Mouse (Mus musculus): ENCODE measurements around the gene Apba1.

Apba1 gene

DNA sequence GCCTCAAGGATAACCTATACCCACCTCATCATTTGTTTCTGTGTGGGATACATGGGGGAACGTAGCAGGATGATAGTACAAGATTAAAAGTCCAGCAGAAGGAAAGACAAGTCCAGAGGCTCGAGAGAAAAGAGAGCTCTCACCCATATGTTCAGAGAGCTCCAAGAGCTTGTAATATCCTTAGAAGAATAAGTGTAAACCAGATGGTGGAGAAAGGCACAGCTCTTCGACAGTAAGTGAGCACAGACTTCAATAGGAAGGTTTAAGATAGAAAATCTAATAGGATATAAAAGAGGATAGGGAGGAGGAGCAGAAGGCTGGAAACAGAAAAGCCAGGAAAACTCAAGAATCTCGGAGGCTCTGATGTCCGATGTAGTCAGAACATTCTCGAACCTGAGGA, 115.8 kb downstream of the Apba1 start:
- DNase-seq (ENCODE audit: low read depth, low spot score): peak; percentile 51

DNA sequence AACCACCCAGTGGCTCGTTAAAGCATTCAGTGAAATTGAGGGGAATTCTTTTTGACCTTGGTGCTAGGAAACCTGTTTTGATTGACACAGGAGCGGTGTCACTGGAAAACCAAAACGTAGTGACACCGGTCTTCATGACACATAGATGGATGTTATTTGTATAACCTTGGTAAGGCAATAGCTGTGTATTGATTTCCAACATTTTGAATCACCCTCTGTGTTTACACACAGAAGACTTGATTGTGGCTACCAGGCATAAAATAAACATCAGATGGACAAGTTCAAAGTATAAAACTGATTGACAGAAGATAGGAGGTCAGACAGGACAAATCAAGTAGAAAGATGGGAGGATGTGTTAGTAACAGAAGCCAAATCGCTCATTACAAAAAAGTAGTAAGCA, 117.1 kb downstream of the Apba1 start:
- DNase-seq (ENCODE audit: low read depth, low spot score): no peak

DNA sequence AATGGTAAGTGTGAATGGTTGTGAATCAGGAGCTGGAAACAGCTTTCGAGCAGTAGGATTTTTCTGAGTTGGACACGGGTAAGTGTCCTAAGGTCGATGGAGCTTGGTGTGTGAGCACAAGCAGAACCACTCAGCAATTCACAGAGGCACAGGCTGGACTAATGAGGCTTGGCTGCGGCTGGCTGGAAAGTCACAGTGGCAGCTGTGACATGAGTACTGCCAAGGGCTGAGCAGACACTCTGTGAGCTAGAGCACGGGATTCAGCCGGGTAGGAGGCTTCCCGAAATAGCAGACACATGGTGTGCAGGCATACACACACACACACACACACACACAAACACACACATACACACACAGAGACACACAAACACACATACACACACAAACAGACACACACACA, 121.2 kb downstream of the Apba1 start:
- peak; percentile 95 for DNase-seq (ENCODE audit: low read depth, low spot score)

DNA sequence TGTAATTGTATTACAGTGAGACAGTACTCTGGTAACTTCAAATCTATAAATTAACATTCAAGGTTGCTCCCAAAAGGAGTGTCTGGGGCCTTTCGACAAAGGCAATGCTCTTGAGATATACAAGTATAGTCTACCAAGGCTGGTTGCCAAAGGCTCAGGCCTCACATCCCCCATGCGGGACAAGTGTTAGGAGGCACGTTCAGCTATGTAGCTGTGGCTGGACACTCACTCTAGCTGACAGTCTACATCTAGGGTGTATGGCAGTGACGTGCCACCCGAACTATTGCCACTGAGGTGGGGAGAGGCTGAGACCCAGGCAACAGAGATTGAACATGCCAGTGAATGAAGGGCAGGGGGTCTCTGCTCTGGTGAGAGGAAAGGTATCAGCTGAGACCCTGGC, 127.5 kb downstream of the Apba1 start:
- DNase-seq (ENCODE audit: low read depth, low spot score): no peak

DNA sequence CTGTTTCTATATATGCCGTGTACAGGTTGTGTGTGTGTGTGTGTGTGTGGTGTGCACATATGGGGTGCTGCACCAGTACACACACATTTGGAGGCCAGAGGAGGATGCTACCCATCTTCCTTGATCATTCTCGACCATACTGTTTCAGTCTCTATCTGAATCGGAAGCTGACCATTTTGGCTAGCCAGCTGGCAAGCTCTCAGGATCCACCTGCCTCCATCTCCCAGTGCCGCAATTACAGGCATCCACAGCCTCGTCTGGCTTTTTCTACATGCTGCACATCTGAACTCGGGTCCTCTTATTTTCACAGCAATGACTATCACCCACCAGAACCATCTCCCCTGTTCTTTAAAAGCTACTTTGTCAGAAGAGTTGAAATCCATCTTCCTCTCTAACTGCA, 132.7 kb downstream of the Apba1 start:
- DNase-seq (ENCODE audit: low read depth, low spot score): peak; percentile 74

DNA sequence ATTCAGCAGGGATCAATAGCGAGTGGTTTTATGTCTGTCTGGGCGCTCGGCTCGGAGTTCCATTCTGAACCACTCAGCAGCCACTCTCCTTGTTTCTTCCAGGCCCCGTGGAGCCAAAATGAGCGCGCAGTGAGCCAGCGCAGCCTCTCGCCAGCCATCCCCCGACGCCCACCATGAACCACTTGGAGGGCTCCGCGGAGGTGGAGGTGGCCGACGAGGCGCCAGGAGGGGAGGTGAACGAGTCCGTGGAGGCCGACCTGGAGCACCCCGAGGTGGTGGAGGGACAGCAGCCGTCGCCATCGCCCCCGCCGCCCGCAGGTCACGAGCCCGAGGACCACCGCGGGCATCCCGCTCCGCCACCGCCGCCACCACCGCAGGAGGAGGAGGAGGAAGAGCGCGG, 133.9 kb downstream of the Apba1 start:
- no peak for DNase-seq (ENCODE audit: low read depth, low spot score)

DNA sequence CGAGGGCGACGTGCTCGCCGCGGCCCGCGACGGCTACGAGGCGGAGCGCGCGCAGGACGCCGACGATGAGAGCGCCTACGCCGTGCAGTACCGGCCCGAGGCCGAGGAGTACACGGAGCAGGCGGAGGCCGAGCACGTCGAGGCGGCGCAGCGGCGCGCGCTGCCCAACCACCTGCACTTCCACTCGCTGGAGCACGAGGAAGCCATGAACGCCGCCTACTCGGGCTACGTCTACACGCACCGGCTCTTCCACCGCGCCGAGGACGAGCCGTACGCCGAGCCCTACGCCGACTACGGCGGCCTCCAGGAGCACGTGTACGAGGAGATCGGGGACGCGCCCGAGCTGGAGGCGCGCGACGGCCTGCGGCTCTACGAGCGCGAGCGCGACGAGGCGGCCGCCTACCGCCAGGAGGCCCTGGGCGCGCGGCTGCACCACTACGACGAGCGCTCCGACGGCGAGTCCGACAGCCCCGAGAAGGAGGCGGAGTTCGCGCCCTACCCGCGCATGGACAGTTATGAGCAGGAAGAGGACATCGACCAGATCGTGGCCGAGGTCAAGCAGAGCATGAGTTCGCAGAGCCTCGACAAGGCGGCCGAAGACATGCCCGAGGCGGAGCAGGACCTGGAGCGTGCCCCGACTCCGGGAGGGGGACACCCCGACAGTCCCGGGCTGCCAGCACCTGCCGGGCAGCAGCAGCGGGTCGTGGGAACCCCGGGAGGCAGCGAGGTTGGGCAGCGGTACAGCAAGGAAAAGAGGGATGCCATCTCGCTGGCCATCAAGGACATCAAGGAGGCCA, 134.6 kb downstream of the Apba1 start:
- peak; percentile 56 for DNase-seq (ENCODE audit: low read depth, low spot score)

DNA sequence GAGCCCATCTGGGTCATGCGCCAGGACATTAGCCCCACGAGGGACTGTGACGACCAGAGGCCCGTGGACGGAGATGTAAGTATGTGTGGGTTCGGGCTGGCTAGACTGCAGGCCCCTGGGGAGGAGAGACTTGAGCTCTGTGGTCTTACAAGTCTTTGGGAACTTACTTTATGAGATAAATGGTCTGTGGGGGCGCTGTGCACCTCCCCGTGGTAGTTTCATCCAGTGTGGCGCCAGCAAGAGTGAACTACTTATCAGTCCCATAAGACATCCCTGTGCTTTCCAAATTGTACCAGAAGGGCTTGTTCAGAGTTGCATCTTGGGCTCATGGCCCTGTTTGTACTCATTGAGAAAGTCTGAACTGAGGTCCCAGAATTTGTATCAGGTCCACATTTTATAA, 135.3 kb downstream of the Apba1 start:
- no peak for DNase-seq (ENCODE audit: low read depth, low spot score)

DNA sequence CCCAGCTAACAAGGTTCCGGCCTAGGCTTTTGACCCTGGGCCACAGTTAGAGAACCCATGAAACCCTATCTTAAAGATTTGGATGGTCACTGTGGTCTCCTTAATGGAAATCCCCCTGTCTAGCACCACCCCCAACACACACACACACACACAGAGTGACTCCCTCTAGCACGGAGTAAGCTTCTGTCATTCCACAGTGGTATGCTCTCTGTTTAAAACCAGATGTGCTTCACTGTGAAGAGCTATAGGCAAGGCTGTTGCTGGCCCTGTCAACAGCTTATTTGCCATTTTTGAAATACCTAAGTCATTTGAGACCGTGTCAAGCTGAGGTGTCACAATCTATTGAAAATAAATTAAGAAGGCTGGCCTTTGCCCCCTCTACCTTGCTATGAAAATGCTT, 136.1 kb downstream of the Apba1 start:
- DNase-seq (ENCODE audit: low read depth, low spot score): no peak

DNA sequence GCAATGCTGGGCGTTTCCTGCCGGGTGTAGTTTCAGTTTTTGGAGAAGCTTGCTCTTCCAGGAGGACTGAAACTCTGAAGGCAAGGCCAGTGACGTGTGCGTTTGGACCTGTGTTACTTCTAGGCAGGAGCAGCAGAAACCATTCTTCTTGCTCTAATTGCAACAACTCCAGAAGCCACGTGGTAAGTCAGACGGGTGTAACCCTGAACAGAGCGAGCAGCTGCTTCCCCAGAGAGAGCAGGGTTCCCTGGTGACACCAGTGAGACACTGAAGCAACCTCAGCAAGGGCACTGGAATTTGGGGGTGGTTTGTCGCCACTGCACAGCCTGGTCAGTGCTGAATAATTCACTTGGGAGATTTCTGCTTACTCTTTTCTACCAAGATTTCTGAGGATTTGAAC, 138.2 kb downstream of the Apba1 start:
- no peak for DNase-seq (ENCODE audit: low read depth, low spot score)

DNA sequence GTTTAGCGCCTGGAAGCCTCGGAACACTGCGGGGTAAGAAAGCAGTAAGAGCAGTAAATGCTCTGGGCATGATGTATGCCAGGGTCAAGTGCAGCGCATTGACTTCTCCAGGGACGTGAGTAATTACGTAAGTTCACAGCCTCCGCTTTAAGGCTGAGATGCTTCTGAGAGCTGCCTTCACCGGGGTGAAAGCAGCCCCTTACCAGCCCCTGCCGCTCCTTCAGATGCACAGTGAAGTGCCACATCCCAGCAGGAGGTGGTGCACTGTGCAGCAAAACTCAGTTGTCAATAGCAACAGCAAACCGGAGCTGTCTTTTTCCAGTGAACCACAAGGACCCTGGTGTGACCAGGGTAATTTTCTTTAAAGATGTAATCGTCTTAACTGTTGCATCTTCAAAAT, 139.8 kb downstream of the Apba1 start:
- no peak for DNase-seq (ENCODE audit: low read depth, low spot score)

DNA sequence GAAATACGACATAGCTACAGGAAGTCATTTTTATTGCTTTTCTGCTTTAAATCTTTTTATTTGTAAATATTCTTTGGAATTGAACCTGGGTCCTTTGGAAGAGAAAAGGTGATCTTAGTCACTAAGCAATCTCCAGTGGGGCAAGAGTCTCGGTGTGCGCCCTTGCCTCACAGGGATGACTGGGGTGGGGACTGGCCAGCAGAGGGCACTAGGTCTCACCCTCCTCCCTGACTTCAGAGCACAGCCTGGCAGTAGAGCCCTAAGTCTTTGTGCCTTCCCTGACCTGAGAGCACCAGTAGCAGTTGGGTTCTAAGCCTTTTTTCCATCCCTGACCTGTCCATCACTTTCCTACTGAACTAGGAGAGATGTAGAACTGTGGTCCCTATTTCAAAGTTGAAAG, 142.5 kb downstream of the Apba1 start:
- DNase-seq (ENCODE audit: low read depth, low spot score): no peak

DNA sequence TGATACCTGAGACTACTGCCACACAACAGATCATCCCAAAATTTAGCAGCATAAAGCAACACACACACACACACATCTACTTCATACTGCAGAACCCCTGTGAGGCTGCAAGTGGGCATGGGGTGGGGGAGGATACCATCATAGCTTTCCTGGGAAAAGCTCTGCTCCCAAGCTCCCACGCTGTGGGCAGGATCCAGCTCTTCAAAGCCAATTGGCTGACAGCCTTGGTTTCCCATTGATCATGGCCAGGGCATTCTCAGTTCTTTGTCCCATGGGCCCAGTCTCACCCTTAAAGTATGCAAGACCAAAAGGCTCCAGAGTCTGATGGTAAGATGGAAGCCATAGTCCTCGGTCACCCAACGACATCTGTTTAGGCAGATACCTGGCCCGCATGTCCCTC, 143.1 kb downstream of the Apba1 start:
- DNase-seq (ENCODE audit: low read depth, low spot score): no peak

DNA sequence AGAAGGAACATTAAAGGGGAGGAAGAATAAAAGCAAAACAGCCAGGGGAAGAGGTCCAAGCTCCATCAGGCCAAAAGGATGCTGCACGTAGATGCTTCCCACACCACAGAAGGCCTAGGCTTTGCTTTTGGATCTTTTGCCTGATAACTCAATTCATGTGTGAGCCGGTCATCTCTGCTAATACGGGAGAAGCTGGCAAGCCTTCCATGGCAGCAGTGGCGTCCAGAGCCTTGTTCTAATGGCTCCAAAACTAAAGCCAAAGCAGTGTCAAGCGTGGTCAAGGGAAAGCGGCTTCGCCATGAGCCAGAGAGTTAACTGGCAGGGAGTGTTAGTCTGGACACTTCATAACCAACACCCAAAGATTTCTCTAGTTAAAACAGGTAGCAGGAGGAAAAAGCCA, 144.4 kb downstream of the Apba1 start:
- no peak for DNase-seq (ENCODE audit: low read depth, low spot score)

DNA sequence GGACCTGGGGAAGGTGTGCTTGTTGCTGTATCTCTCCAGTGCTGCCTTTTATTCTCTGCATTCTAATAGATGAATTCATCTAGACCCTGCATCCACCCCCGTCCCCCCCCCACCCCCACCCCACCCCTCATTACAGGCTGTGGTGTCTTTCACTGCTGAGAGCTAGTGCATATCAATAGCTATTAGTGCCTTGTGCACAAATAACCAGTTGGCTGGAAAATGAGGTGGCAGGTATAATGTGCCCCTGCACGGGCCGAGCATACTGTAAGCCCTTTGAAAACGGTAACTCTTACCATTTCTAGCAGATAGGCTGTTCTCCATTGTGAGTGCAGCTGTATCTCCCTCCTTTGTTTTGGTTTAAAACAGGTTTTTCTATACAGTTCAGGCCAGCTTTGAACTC, 146.2 kb downstream of the Apba1 start:
- DNase-seq (ENCODE audit: low read depth, low spot score): no peak

DNA sequence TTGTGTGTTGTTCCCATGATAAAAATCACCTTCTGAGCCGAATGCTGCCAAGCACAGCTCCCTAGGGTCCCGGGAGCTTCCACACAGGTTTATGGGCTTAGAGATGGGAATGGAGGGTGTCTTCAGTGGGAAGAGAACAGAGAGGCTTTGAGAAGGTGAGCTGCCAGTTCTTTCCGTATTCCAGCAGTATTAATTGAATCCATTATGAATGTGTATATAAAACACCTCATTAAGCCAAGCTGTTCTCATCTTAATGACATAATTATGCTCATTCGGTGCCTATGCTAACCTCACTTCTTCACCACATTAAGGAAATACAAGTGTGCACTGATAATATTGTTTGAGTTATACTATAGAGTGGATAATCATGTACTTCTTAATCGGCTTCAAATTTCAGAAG, 147.1 kb downstream of the Apba1 start:
- no peak for DNase-seq (ENCODE audit: low read depth, low spot score)

DNA sequence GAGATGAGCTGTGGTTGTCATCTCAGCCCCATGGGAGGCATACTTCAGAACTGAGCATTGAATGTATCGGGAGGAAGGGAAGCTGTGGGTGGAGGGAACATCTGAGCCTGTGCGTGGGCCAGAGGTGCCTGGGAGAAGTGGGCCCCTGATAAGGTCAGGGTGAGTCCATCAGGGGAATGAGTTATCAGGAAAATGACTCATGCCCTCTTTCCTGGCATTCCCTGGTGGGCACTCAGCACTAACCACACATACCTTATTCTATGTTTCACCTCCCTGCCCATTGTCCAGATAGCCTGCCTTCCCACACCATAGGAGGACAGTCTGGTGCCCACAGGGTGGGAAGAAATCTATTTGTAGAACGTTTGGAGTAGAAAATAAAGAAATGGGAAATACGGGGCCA, 151.7 kb downstream of the Apba1 start:
- no peak for DNase-seq (ENCODE audit: low read depth, low spot score)

DNA sequence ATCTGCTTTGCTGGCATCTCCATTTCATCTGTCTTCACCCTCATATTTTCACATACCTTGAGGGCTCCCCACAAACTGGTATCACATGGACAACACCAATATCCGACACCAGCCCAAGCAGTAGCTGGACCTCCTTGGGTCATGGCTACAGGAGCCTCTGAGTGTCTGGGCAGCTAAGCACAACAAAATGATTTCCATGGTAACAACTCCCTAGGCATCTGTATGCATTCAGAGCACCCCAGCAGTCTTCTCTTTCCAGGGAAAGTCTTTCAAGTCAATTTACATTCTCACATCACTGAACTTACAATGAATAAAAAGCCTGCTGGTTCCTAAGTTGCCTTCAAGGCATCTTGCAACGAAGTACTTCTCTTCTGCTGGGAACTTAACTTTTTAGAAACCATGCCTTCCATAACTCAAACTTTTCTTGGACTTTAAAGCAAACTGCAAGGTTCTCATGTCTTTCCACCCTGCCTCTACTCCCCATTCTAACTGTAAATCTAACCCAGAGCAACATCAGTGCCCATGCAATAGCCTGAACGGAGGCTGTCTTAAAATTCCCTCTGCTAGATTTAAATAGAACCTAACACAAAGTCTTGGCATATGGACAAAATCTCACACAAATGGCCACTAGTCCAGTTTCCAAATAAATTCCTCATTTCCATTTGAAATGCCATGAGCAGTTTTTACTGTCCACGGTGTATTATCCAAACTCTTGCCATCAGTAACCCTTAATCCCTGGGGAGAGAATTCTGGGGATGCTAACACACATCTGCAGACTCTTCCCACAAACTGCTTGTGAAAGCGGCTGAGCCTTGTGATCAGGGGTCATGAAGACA, 160.9 kb downstream of the Apba1 start:
- DNase-seq (ENCODE audit: low read depth, low spot score): no peak

DNA sequence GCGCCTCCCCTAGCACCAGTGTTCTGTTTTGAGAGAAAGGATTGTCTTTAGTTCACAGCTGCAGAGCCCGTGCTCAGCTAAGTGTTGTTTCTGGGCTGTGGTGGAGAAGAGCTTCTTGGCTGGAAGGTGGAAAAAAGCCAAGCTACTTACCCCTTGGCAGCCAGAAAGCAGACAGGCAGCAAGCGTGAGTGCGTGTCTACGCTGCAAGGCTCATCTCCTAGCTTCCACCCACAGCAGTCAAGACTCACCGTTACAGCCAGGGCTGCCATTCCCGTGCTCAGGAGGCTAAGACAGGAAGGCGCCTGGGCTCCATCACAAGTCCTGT, 161.5 kb downstream of the Apba1 start:
- peak; percentile 69 for DNase-seq (ENCODE audit: low read depth, low spot score)

DNA sequence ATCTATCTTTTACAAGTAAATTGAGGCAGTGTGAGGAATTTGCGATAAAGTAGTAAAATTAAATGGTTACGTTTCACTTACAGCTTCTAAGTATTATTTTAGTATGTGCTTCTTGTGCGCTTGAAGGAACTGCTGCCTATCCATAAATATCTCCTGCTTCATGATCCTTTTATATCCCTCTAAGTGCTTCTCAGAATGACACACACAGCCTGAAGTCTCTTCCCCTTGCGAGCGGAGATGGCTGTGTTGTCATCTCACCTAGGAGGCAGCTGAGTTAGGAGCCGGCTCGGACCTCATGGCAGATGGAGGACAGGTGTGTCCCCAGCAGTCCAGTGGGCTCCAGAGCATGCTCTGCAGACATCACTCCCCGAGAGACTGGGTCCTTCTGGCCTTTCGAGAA, 163.9 kb downstream of the Apba1 start:
- DNase-seq (ENCODE audit: low read depth, low spot score): peak; percentile 69

DNA sequence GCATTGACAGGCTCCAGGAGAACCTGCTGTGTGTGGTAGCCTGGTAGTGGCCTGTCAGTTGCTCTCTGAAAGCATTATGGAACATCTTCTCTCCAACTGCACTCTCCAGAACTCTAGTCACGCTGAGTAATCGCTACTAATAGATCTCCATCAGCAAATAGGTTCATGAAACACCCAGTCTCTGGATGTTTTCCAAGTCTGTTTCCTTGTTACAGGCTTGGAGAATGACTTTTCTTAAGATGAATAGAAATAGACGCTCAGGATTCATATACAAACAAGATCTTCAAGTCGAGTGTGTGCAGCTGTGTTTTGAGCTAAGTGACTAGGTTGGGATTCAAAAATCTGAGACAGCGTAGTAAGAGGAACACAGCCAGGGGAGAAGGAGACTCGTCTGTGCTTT, 165.4 kb downstream of the Apba1 start:
- peak; percentile 53 for DNase-seq (ENCODE audit: low read depth, low spot score)

DNA sequence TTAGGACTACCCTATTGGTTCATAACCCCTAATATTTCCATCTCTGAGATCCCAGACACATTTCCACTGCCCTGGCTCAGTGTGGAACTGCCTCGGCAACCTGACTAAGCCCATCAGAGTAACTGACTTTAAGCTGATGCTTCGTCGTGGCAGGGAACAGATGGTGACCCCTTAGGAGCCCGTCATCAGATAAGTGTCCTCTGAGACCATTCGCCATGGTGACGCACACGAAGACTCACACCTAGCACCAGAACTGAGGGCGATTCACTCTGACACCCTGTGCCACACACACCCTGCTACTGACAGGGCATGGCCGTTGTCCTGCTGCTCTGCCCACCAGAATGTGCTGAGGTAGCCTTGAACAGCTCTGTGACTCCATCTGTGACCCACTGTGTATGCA, 166.1 kb downstream of the Apba1 start:
- peak; percentile 57 for DNase-seq (ENCODE audit: low read depth, low spot score)

DNA sequence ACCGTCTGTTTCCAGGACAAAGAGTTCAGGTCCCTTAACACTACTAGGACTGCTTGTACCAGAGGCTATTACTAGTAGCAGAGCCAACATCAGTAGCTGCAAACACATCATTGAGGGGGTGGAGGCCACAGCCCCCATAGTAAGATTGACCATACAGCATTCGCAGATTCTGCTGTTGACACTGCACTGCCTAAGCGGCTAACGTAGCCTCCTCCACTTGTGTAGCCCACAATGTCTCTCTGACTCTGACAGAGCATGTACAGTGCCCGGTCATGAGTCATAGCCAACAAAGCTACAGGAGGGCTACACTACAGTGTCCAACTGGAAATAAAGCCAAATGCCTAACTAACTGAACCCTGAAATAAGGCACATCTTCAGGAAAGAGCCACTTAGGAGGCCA, 166.9 kb downstream of the Apba1 start:
- peak; percentile 91 for DNase-seq (ENCODE audit: low read depth, low spot score)
